Mouse (Mus musculus) cerebellum, adult 2 months (tissue): ENCODE measurements around the gene Kctd20.

Experiments used
- CTCF ChIP-seq: fragments of 200-500 bp; IDR thresholded peaks from 2 replicates; pipeline ENCODE4 v1.5.1; 2011; ENCODE audit warnings: low read depth, mild to moderate bottlenecking, control low read depth, low read length, moderate library complexity, borderline replicate concordance; ENCODE audit not compliant: insufficient read depth
- POLR2A ChIP-seq: fragments of 200-500 bp; IDR thresholded peaks from 2 replicates; pipeline ENCODE4 v1.6.1; 2011; ENCODE audit warnings: low read length, control low read depth, borderline replicate concordance; ENCODE audit not compliant: insufficient read depth

DNA sequence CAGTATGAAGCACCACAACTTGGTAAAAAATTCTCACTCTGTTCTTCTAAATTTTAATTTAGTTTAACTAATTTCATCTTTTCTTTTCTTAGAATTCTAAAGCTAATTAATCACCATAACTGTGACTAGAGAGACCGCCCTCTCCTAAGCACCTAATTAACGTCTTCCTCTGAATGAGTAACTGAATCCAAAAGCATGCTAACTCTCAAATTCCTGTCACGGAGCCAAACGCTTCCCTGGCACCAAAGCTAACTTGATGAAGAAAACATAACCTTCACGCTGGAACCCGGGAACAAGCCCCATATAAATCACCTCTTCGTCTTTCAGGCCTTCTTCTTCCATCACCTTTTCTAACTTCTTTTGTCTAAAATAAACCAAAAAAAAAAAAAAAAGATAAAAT, 40.4 kb downstream of the Kctd20 start:
- TF ChIP-seq CTCF (no peak), POLR2A (no peak)
